Mouse (Mus musculus) 3134 (cell line): ENCODE measurements around the gene Dmd.
"Not testable (repeated sequence)": the region's sequence is repeated elsewhere in the genome, so short reads cannot be mapped to it uniquely, and the experiment has no call there.

Experiments used
- DNase-seq: peaks from one replicate; pipeline ENCODE4 v3.0.0-alpha.2; 2011; ENCODE audit warnings: low spot score; ENCODE audit not compliant: insufficient read length; ENCODE audit errors: extremely low read depth

Dmd gene

DNA sequence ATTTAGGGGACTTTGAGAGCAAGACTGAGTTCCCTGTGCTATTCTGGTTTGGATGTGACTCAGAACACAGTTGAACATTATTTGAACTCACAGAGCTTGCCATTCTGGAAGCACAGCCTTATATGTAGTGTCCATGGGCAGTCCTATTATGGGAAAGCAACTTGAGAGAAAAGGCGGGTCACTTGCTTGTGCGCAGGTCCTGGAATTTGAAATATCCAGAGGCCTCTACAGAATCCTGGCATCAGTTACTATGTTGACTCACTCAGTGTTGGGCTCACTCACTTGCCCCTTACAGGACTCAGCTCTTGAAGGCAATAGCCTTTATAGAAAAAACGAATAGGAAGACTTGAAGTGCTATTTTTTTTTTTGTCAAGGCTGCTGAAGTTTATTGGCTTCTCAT is at the start of gene Dmd:
Gene Dmd, plus strand, starts transcription at position 241 of the 400 bp plus-strand sequence.
- peak; percentile 0 for DNase-seq

DNA sequence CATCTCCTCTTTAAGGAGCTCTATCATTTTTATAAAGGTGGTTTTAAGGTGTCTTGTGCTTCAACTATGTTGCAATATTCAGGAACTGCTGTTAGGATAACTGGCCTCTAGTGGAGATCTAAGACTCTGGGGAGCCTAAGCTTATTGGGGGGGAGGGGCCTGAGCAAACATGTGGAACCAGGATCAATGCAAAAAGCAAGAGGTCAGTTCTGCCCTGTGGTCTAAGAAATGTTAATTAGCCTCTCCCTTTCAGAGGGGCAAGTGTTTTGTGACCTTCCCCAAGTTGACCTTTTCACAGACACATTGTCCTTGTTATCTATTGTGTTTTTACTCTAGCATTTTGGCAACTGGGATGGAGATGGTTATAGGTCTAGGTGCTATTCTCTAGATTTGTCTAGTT is 47.2 kb upstream of the Dmd start:
- DNase-seq = no peak

DNA sequence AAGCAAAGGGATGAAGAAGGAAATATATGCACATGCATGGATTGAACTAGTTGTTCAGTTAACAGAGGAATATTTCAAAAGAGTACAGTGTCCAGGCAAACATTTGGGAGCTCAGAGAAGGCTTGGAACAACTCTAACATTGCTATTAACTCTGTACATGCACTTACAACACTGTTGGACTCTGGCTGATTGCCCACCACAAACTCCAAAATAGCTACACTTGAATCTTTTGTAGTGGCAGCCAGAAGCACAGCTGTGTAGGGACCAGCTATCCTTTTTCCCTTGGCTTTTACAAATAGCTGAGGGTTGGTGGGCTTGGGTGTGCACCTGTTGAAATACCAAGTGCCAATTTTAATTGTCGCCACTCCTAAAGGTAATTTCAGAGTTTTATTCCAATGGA is 39.0 kb downstream of the Dmd start:
- DNase-seq = no peak

DNA sequence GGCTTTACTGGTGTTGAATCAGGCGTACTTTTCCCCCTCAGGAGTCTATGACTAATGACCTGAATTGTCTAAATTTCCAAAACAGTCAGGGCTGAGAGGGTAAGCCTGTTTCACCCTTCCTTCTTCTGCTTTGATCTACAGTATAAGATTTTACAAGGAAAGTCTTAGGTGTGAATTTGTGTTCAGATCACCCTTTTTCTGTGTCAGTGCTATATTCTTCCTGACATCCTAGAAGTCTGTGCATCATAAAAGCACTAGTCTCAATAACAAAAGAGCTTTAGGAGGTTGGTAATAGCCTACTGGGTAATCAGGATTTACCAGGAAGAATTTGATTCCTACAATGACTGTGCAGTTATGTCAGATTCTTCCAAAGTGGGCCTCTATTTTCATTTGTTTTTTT is 101.5 kb downstream of the Dmd start:
- no peak for DNase-seq

DNA sequence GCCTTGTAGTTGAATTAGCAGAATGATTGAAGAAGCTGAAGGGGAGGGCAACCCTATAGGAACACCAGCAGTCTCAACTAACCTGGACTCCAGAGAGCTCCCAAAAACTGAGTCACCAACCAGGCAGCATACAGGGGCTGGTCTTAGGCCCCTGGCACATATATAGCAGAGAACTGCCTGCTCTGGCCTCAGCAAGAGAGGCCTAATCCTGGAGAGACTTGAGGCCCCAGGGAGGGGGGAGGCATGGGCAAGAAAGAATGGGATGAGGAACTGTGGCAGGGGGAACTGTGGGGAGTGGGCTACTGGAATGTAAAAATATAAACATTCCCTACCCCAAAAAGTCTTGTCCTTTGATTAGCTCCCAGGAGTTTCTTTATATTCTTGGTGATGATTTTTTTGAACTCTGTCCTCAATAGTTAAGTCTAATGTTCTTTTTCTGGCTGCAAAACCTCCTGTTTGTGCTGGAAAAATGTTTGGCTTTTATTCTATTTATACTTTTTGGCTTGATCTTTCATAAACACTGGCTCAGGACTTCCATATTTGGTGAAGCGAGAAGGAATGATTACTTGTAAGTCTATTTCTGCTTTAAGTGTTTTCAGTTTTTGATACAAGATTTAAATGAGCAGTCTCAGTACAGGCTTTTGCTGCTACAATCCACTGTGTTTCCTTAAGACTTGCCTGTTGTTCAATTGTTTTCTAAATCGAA is 167.7 kb downstream of the Dmd start:
- DNase-seq = no peak

DNA sequence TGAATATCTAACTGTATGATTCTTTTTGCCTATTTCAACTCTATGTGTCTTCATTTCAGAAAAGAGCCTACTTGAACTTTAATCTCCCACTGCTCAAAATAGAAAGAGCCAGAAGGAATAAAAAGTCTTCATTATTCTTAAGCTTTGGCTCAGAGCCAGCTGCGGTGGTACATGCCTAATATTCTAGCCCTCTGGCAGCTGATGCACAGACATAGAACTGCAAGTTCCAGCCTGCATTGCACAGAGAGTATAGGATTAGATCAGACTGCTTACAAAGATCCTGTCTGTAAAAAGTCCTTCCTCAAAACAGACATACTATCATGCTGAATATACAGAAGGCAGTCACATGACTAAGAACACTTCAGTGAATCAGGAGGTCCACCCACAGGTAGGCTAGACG is 168.5 kb downstream of the Dmd start:
- DNase-seq = no peak

DNA sequence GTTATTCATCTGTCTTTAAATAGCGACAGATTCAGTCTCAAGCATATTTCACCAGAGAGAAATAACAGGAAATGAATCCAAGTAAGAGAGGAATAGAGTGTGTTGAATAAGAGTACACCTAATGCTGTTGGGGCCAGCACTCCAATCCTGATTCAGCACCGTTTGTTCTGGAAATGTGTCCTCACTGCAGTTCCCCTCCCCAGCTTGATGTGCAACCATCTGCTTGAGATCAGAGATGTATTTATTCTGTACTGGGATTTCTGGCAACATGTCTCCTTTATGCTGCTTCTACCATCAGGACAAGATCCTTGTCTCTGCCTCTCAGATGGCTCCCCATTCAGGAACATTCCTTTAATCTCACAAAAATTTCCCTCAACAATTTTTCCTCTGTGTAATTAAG is 271.9 kb downstream of the Dmd start:
- DNase-seq = no peak

DNA sequence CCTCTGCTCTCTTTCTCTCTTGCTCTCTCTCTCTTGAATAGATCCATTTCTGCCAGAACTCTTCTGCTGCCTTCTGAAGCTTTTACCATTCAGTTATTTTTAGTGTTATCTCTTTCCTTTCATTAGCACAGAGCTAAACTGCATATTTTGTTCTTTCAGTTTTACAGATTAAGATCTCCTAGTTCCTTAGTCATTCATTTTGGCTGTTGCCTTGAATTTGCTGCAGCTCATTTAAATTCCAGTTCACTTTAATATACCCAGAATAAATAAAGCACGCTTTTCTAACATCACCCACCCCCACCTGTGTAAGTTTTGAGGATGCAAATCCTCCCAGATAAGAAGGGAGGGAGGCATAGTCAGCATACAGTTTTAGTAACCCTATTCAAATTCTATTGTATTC is 272.4 kb downstream of the Dmd start:
- DNase-seq = no peak

DNA sequence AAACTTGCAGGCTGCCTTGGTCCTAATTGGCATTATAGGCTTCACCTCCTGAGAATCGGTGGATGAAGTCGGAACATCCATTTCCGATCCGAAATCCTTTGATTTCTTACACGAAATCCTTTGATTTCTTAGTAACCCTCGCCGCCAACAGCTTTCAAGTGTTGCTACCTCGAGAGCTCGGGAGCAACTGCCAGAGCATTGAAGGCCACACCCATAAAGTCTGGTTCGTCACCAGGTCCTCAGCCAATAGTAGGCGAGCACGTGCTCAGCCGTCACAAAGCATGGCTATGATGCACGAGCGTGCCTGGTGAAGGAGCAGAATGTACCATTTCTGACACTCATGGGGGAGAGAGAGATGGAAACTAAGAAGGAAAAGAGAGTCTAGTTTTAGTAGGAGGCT is 538.9 kb downstream of the Dmd start, which contains the start of gene Tsga8:
Gene Tsga8, minus strand, starts transcription at position 327 of the 400 bp plus-strand sequence.
- no peak for DNase-seq

DNA sequence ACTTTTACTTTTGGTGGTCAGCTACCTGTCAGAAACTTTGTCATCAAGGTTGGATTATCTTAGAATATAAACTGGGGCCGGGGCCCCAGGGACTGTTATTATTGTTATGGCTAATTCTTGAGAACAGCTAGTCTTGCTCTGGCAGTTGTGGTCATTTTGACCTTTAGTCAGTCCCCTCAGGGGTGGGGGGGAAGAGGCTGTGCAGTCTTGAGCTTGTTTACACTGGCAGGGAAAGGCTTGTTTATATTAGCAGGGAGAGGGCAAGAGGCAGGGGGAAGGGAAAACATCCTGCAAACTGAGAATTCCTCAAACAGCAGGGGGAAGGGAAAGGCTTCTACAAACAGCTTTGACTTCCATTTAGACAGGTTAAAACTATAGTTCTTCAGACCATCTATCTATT is 726.3 kb downstream of the Dmd start:
- no peak for DNase-seq

DNA sequence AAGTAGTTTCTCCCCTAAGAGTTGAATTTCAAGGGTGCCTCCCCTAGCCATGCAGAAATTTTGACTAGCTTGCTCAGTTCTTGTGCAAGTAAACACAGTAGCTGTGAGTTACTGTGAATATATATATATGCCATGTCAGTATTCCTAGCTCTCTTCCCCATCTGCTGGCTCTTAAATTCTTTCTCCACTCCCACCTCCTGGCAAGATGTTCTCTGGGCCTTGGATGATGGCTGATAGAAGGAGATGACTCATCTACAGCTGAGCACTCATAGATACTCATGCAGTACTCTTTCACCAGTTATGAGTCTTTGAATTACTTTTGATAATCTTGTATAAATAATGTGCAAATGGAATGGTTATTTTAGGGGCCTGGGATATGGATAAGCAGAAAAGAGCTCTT is 737.9 kb downstream of the Dmd start:
- no peak for DNase-seq

DNA sequence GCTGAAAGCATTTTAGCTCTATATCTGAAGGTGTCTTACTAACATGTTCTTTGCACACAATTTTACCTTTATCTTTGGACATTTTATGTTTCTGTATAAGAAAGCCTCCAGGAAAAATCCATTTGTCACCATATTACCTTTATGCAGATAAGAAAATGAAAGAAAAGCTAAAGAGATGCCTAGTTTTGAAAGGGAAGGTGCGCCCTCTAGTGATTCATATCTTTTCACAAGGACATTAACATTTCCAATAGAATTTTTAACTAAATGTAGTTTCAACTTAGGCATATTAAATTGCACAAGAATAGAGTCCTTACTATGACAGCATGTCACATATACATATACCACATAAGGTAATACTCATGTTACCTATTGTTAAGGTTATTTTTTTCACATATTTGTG is 791.9 kb downstream of the Dmd start:
- DNase-seq = no peak

DNA sequence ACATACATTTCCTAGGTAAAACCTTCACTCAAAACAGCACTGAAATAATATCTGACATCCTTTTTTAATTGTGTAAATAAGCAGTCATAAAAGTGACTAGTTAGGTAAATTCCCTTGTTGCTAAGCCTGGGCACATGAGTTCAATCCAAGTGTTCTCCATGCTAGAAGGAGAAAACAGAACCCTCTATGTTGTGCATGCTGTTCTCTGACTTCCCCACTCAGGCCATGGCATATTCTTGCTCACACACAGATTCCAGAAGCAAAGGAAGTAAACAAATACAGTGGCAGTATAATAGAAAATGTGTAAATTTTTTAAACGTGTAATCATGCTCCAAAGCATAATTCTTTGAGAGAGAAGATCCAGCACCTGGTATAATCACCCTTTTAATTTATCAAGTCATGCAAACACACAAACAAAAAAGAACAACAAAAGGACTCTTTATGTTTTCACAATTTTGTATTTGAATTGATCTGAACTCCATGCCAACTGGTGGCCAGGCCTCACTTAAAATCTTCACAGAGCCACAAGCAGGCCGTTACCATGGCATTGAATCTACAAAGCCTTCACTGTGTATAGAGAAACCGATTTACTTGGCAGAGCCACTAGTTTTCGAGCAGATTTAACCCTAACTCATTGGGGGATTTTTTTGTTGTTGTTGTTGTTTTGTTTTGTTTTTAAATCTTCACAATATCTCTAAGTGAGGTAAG is 797.8 kb downstream of the Dmd start:
- DNase-seq = no peak

DNA sequence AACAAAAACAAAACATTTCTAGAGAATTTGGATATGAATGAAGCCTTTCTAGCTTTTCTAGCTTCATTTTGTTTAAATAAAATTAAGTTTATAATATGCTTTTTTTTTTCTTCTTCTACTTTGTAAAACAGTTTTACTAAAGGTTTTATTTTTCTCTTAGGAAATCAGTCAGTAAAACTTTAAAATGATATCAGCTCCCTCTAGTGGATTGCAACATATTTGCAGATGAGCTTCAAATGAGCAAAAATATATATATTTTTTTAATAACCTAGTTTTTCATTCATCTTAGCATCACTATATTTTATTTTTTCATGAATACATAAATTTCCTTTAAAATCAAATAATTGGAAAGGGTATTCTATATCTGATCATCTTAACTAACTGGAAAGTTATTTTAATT is 838.7 kb downstream of the Dmd start:
- DNase-seq = no peak

DNA sequence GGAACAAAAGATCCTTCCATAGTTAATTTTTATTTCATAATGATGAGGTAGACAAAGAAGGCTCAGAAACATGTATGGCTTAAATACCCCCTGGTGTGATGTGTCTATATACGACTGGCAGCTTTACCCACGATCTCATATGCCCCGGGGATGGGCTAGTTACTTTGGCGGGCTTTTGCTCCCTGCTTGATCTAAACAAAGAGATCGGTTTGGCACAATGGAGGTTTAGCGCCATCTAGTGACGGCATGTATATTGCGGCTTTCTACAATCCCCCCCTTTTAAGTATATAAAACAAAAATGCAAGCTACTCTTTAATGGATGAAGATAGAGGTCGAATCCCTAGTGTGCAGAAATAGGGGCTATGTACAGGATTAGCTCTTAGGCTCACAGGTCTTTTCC is 918.8 kb downstream of the Dmd start:
- not testable (repeated sequence) for DNase-seq

DNA sequence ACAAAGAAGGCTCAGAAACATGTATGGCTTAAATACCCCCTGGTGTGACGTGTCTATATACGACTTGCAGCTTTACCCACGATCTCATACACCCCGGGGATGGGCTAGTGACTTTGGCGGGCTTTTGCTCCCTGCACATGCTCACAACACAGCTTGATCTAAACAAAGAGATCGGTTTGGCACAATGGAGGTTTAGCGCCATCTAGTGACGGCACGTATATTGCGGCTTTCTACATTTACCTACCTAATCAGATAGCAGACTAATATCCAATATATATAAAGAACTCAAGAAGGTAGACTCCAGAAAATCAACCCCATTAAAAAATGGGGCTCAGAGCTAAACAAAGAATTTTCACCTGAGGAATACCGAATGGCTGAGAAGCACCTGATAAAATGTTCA is 926.7 kb downstream of the Dmd start:
- not testable (repeated sequence) for DNase-seq

DNA sequence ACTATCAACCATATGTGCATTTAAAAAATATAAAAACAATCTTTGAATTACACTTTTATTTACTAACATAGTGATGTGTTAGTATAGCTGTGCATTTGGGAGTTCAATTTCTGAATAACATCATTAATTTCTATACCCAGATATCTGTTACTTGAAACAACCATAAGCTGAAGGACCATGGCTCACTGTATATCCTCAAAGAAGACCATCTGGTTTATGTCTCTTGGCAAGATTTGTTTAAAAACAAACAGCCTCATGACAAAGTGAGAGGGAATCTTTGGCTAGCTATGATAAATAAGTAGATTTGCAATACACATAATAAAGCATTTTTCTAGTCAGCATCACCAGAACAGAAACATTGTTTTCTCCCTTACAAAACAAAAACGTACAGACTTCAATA is 1027.2 kb downstream of the Dmd start:
- DNase-seq = no peak

DNA sequence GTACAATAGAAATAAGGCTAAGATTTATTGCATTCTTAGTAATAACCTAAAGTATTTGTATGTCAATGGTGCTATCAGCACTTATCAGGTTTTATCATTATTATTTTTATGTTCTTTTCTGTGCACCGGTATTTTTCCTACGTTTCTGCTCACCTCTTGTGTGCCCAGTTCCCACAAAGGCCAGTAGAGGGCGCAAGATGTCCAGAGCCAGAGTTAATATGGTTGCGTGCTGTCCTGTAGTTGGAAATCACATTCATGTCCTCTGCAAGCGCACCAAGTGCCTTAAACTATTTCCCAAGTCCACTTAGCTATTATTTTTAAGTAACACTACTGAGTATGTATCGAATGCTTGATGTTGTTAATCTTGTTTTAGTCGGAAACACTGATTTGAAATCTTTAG is 1052.6 kb downstream of the Dmd start:
- peak; percentile 3 for DNase-seq

DNA sequence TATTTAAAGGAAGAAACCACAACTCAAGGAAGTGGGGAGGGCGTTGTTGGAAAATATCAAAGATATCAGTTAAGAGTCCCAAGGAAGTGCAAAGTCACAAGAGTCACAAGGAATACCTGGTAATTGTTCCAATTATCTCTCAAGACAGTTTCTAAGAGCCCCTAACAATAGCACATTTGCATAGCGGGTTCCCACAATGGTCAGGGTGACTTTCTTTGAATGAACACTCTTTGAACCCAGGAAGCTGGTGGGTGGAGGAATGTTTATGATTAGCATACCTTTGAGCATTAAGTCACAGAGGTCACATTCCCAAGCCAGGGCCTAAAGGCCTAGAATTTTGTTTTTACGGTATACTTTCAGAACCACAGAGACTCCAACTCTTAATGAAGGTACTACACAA is 1113.8 kb downstream of the Dmd start:
- not testable (repeated sequence) for DNase-seq

DNA sequence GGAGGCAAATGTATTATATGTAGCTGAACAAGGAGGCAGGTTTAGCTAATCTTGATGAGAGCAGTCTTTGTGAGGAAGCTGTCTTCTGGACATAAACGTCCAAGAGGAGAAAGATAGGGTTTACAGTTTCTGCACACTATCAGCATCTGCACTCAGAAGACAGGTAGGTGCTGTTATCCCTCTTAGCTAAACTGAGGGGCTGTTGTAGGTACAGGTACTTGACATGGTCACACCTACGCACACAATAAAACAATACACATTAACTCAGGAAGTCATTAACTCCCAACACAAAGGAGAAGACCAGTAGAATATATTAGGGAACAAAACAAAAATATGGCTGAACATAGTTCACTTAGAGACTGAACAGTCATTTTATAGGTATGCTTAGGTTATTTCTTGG is 1217.2 kb downstream of the Dmd start:
- no peak for DNase-seq

DNA sequence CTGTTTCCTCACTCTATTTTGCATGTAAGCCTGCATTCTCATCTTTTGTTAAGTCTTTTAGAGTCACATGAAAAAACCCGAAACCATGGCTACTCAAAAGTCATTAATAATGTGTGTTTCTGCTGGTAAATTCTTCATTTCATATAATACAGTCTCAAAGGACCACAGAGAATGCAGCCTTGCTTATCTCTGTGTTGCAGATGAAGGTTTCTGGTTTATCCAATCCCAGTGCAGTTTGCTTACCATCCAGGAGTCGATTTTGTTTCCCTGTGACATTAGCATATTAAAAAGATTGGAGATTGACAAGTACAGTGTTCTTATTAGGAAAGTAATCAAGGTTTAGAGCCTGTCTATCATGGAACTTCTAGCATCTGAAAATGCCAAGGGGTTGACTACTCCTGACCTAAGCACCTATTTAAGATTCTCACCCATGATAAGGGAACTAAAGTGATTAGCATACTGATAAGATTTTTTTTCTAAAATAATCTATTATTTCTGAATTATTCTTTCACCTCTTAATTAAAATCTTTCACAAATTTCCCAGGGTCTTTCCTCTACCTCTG is 1292.7 kb downstream of the Dmd start:
- DNase-seq = no peak

DNA sequence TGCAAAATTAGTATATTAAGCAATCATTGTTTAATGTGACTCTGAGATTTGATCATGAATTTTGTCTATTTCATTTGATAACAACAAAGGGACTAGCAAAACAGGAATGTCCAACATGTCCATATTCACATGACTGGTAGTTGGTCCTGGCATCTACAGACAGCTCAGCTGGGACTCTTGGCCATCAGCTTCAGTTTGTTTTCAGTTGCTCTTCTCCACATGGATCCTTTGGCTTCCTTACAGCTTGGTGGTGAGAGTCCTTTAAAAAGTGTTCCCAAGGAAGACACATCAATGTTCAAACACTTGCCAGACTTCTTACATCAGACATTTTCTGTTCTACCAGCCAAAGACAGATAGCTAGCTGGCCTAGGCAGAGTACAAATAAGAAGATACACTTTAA is 1381.9 kb downstream of the Dmd start:
- DNase-seq = no peak
